Mouse (Mus musculus) cerebellum, adult 2 months (tissue): ENCODE data around the gene Fam193b. TPM values are rescaled to one million over a fixed set of nuclear protein-coding genes. Genes with fewer than 3 reads are reported as not detected.
"Not testable (repeated sequence)": the region's sequence is repeated elsewhere in the genome, so short reads cannot be mapped to it uniquely, and the experiment has no call there.

ENCODE experiments used
- DNase-seq, 2 experiments: peaks; one replicate each; pipeline ENCODE4 v3.0.0; 2021
- H3K27ac ChIP-seq: fragments of 200-500 bp; 2 replicates; pipeline ENCODE4 v1.5.1; 2012; ENCODE audit warnings: low read length, control low read depth, inconsistent platforms; ENCODE audit not compliant: insufficient read depth
- H3K27me3 ChIP-seq: fragments of 200-500 bp; 2 replicates; pipeline ENCODE4 v1.6.1; 2012; ENCODE audit warnings: inconsistent platforms, mild to moderate bottlenecking, low read length, moderate library complexity; ENCODE audit not compliant: control insufficient read depth, insufficient read depth
- H3K4me1 ChIP-seq: fragments of 200-500 bp; 2 replicates; pipeline ENCODE4 v1.6.1; 2011; ENCODE audit warnings: low read length; ENCODE audit not compliant: control insufficient read depth, insufficient read depth
- H3K4me3 ChIP-seq: fragments of 200-500 bp; replicated peaks from 2 replicates; pipeline ENCODE3; 2011; ENCODE audit warnings: mild to moderate bottlenecking, low read depth, low read length, control low read depth; ENCODE audit not compliant: insufficient read depth
- CTCF ChIP-seq: fragments of 200-500 bp; IDR thresholded peaks from 2 replicates; pipeline ENCODE4 v1.5.1; 2011; ENCODE audit warnings: low read depth, mild to moderate bottlenecking, control low read depth, low read length, moderate library complexity, borderline replicate concordance; ENCODE audit not compliant: insufficient read depth
- POLR2A ChIP-seq: fragments of 200-500 bp; IDR thresholded peaks from 2 replicates; pipeline ENCODE4 v1.6.1; 2011; ENCODE audit warnings: low read length, control low read depth, borderline replicate concordance; ENCODE audit not compliant: insufficient read depth
- WGBS: fragments of 180-500 bp; shearing (Covaris S2); methylation state at CpG from one replicate; pipeline ENCODE4 v1.1.7; 2018; 5-methylcytosine and 5-hydroxymethylcytosine counted together
- polyA plus RNA-seq: library from polyadenylated mRNA; depleted of rRNA; stranded (reverse); fragments of >200 nt; gene quantifications from 2 replicates; pipeline ENCODE4 v1.2.3, GENCODE M21; 2012

The Fam193b gene
- polyA plus RNA-seq, 1 experiment: 127 TPM

DNA sequence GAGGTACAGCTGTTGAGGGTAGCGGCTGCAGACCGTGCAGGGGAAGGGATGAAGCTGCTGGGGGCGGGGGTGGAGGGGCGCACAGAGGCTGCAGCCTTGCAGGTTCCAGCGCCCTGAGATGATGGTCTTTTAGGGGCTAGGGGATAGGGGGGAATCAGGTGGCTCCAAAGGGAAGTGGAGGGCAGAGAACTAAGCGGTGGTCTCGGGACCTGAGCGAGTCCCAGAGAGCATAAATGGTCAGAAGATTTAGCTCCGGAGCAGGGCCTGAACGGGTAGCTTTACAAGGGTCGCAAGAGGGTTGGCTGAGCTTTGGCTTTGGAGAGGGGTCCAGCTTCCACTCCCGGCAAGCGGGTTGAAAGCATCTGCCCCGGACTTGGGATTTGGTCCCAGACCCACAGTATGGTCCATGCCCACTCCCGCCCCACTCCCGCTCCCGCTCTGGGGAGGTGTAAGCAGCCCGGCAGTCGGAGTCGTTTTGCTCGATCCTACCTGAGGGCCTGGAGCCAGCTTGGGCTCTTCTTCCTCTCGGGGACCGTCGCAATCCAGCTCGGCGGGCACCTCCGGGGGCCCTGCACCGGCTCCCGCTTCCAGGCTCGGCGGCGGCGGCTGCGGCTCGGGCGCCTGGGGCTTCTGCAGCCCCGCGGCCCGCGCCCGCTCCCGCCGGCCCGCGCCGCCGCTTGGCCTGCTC is 490 bp downstream of the Fam193b start:
- Histone ChIP-seq H3K4me1 (peaks cover 16% of the 10 kb centered on the region), H3K4me3 (peak overlapping the region; percentile 86), H3K27ac (peak overlapping the region; percentile 85), H3K27me3 (no peaks in the 10 kb centered on the region)
- 2% methylated on average over 47 of the region's 47 CpGs for WGBS
- TF ChIP-seq CTCF (no peak), POLR2A (no peak)
- DNase-seq: peak; percentile 54 to 66

DNA sequence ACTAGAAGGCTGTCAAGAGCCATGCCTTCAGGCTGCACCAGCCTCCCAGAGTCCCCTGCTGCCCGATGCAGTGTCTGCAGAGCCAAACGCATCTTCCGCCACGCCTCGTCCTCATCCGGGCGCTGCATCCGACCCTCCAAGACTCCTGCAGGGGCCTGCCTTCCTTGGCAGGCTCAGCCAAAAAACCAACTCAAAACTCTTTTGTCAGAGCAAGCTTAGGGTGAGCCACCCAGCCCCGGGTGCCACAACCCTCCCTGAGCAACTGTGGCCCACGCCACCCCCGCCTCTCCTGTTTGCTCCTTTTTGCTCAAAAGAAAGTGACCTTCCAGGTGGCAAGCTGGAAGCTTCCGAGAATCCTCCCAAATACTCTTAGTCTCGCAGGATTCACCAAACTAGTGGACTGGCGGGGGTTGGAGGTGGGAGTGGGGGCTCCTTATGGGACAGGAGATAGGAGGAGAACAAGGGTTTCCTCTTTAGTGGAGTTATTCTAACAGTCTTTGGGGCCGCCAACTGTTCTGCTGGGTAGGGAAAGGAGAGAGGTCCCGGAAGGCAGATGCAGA is 1.1 kb downstream of the Fam193b start:
- Histone ChIP-seq H3K27me3 (no peaks in the 10 kb centered on the region), H3K4me1 (peaks cover 16% of the 10 kb centered on the region), H3K27ac (no peak overlapping the region), H3K4me3 (peak overlapping the region; percentile 86)
- TF ChIP-seq POLR2A: no peak
- DNase-seq: peak; percentile 29 to 38
- WGBS: 2% methylated on average over 16 of the region's 16 CpGs

DNA sequence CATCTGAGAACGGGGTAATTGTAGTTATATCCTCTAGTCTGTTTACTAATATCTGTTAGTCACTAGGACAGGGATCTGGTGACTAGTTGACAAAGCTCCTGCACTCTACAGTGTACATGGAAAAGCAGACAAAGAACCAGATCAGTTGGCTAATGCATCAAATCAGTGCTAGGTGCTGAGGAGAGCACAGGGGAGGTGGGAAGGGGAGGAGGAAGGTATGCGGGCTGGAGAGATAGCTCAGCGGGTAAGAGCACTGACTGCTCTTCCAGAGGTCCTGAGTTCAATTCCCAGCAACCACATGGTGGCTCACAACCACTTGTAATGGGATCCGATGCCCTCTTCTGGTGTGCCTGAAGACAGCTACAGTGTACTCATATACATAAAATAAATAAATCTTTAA is 2.4 kb downstream of the Fam193b start:
- 87% methylated on average over 4 of the region's 4 CpGs for WGBS
- H3K4me3 ChIP-seq, H3K27me3 ChIP-seq, DNase-seq, H3K27ac ChIP-seq: not testable (repeated sequence)
- H3K4me1 ChIP-seq: peaks cover 16% of the 10 kb centered on the region

DNA sequence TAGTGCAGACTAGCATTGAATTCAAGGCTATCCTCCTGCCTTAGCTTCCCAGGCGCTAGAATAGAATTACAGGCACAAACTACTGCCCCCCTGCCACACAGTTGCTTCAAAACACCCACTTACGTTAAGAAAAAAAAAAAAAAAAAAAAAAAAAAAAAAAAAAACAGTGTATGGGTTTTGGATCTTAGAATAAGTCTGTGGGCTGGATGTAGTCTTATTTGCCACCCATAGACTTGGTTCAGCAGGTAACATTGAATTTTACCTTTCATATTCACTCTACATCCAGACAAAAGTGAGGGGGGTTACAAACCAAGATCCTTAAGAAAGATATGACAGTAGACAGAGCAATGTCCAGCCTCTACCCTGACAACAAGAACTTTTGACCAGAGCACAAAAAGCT is 3.0 kb downstream of the Fam193b start:
- no peak for TF ChIP-seq POLR2A
- TF ChIP-seq CTCF: no peak
- Histone ChIP-seq H3K4me1 (peaks cover 16% of the 10 kb centered on the region), H3K4me3 (no peak overlapping the region), H3K27ac (no peak overlapping the region), H3K27me3 (no peaks in the 10 kb centered on the region)
- DNase-seq: no peak
- 77% methylated on average over 2 of the region's 2 CpGs for WGBS

DNA sequence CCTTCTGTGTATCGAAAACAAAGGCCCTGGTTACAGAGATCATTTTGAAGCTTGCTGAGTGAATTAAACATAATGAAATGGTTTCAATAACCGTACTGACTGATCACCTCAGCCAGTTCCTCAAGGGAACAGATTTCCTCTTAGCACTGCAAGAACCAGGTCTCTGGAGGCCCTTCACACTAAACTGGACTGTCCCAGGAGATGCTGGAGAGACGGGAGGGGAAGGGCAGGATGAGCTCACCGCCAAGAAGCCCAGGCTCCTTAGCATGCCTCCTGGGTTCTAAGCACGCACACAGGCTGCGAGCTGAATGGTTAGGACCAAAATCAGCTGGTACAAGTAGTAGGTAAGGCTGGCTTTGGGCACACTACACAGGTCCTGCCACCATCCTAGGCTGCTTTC is 3.9 kb downstream of the Fam193b start:
- Histone ChIP-seq H3K4me1 (peaks cover 14% of the 10 kb centered on the region), H3K27ac (no peak overlapping the region), H3K27me3 (no peaks in the 10 kb centered on the region), H3K4me3 (no peak overlapping the region)
- TF ChIP-seq CTCF (no peak), POLR2A (no peak)
- WGBS: 67% methylated on average over 6 of the region's 6 CpGs
- no peak for DNase-seq

DNA sequence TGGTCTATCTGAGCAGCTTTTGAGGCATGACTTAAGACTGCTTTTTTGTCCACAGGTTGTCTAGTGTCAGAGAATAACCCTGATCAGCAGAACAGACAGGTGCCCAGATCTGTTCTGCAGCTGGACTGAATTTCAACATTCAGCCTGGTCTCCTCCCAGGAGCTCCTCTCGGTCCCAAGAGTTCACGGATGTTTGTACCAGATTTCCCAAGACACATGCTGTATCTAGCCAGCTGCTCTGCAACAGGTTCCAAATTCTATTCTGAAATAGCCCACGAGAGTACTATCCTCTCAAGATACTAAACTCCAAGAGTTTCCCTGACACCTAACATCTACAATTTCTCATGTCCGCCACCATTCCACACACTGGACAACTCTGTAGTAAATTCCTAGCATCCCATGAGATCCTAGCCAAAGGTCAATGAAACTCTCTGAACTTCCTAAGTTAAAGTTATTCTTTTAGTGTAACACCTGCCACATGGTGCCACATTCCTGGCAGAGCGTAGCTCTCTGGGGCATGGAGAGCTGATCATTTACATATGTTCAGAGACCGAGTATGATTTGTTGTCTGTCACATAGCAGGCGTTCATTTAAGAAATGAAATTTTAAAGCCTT is 7.5 kb downstream of the Fam193b start:
- no peak overlapping the region for H3K4me3 ChIP-seq
- TF ChIP-seq CTCF: no peak
- no peak overlapping the region for H3K27ac ChIP-seq
- no peaks in the 10 kb centered on the region for H3K27me3 ChIP-seq
- WGBS: 32% methylated on average over 7 of the region's 7 CpGs
- peaks cover 7% of the 10 kb centered on the region for H3K4me1 ChIP-seq
- DNase-seq: no peak

DNA sequence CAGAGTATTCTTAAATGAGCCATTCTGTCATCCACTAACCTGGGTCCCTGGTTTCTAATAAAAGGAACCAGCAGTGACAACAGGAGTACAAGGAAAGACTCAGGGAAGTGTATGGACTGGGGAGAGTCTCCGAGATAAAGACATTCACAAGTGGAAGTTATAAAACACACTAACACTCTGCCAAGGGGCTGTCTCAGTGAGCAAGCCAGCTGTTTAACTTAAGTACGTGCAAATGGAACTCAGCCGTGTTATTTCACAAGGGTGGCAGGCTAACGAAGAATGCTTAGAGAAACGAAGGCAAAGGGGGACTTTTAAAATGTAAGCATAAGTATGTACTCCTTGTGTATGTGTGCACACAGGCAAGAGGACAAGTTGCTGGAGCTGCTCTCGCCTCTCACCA is 13.4 kb downstream of the Fam193b start:
- Histone ChIP-seq H3K4me3 (no peak overlapping the region), H3K4me1 (peaks cover 6% of the 10 kb centered on the region; the same call in 1 of the 2 replicates), H3K27me3 (no peaks in the 10 kb centered on the region), H3K27ac (no peak overlapping the region)
- DNase-seq: no peak
- TF ChIP-seq POLR2A (no peak), CTCF (no peak)
- 75% methylated on average over 6 of the region's 6 CpGs for WGBS

DNA sequence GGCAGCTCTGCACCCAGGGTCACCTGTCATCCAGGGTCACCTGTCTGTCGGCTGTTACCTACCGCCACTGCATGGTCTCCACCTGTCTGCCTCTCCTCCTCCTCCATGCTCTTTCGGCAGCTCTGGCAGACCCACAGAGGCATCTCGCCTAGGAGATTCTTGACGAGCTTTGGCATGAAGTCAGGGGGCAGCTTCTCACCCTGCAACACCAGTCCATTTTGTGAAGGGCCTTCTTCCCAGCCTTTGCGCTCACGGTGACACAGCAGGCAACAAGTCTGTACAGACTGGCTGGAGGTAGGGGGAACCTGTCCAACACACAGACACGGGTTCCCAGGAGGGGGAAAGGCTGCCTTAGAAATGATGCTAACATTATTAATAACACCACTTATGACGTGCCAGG is 15.0 kb downstream of the Fam193b start:
- no peak overlapping the region for H3K27ac ChIP-seq
- H3K4me3 ChIP-seq: no peak overlapping the region
- H3K27me3 ChIP-seq: no peaks in the 10 kb centered on the region
- no peak for TF ChIP-seq POLR2A
- no peak for TF ChIP-seq CTCF
- H3K4me1 ChIP-seq: peaks cover 6% of the 10 kb centered on the region; the same call in 1 of the 2 replicates
- no peak for DNase-seq
- WGBS: 51% methylated on average over 9 of the region's 9 CpGs
